Mouse (Mus musculus) G1E (cell line): Measurements from ENCODE around the gene Tmeff2.

Experiments
- CTCF ChIP-seq: IDR thresholded peaks from 2 replicates; pipeline ENCODE4 v1.5.1; 2012; ENCODE audit warnings: low read depth, low read length, inconsistent platforms, mixed read lengths
- POLR2AphosphoS5 ChIP-seq: IDR thresholded peaks from 2 replicates; pipeline ENCODE4 v1.6.1; 2012; ENCODE audit warnings: low read depth, low read length, inconsistent platforms; ENCODE audit not compliant: insufficient replicate concordance

DNA sequence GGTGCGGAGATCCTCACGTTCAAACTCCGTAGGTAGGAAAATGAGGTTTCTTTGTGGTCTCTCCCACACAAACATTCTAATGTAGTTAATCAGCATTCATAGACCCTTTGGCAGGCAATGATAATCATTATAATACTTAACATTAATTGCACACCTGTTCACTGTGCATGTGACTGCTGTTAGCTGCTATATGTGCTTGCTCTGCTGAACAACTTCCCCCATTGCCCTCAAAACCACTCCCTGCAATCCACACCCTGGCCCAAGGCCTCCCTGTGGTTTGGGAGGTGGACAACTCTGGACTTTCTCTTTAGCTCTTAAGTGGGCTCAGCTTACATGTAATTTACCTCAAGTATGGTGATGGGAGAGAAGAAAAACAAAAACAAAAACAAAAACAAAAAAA lies 299.5 kb downstream of the Tmeff2 start:
- TF ChIP-seq POLR2AphosphoS5 (no peak), CTCF (no peak)
